Mouse (Mus musculus) liver, embryonic 14.5 days (tissue): ENCODE results near the gene B3galt1. TPM values are rescaled to one million over a fixed set of nuclear protein-coding genes. Genes with fewer than 3 reads are reported as not detected.

ENCODE experiments used
- ATAC-seq: fragments of 200-750 bp; cut with Nextera tagmentation; 2 replicates; pipeline ENCODE4 v1.8.0; 2017; ENCODE audit warnings: moderate number of reproducible peaks, mild to moderate bottlenecking, moderate library complexity; ENCODE audit not compliant: insufficient read depth
- DNase-seq, 3 experiments: peaks; one replicate each; pipeline ENCODE4 v3.0.0-alpha.2; 2012 to 2013; ENCODE audit warnings: low read depth in 3 of 3, low spot score in 3 of 3
- H3K27ac ChIP-seq: fragments of 300-500 bp; sonication (generic); 2 replicates; pipeline ENCODE4 v1.5.1; 2014; ENCODE audit warnings: moderate library complexity, mild to moderate bottlenecking, control low read depth, inconsistent platforms
- H3K27me3 ChIP-seq: fragments of 300-500 bp; sonication (generic); 2 replicates; pipeline ENCODE4 v1.6.1; 2014; ENCODE audit warnings: mild to moderate bottlenecking, low read length, moderate library complexity; ENCODE audit not compliant: control insufficient read depth, insufficient read depth
- H3K36me3 ChIP-seq: fragments of 300-500 bp; sonication (generic); replicated peaks from 2 replicates; pipeline ENCODE4 v1.6.1; 2014; ENCODE audit warnings: low read depth; ENCODE audit not compliant: control insufficient read depth, insufficient read depth
- H3K4me1 ChIP-seq, 2 experiments: fragments of 200-500 bp in 1 of 2; fragments of 300-500 bp in 1 of 2; sonication (generic) in 1 of 2; replicated peaks; 2 replicates each; pipeline ENCODE4 v1.6.1; 2012 to 2014; ENCODE audit warnings: antibody characterized with exemption in 1 of 2, inconsistent platforms in 1 of 2, low read length in 1 of 2; ENCODE audit not compliant: control insufficient read depth in 2 of 2, insufficient read depth in 2 of 2
- H3K4me2 ChIP-seq: fragments of 300-500 bp; sonication (generic); 2 replicates; pipeline ENCODE4 v1.6.1; 2014; ENCODE audit warnings: low read depth, mild to moderate bottlenecking, control low read depth, moderate library complexity
- H3K4me3 ChIP-seq, 2 experiments: fragments of 200-500 bp in 1 of 2; fragments of 300-500 bp in 1 of 2; sonication (generic) in 1 of 2; 2 replicates each; pipeline ENCODE4 v1.5.1; 2012 to 2014; ENCODE audit warnings: low read depth in 2 of 2, low read length in 2 of 2, mild to moderate bottlenecking in 2 of 2, control low read depth in 1 of 2, inconsistent platforms in 1 of 2, moderate library complexity in 1 of 2; ENCODE audit not compliant: insufficient read depth in 1 of 2
- H3K9ac ChIP-seq: fragments of 300-500 bp; sonication (generic); replicated peaks from 2 replicates; pipeline ENCODE4 v1.6.1; 2014; ENCODE audit warnings: mild to moderate bottlenecking, control low read depth, moderate library complexity
- H3K9me3 ChIP-seq: fragments of 300-500 bp; sonication (generic); 2 replicates; pipeline ENCODE4 v1.6.1; 2016; ENCODE audit warnings: low read length, mixed read lengths; ENCODE audit not compliant: control insufficient read depth
- CTCF ChIP-seq: IDR thresholded peaks from 2 replicates; pipeline ENCODE4 v1.5.1; 2016; ENCODE audit warnings: antibody characterized with exemption, low read depth, control low read depth
- EP300 ChIP-seq: IDR thresholded peaks from 2 replicates; pipeline ENCODE4 v1.6.1; 2016; ENCODE audit warnings: antibody characterized with exemption, low read depth
- WGBS: fragments of 180-500 bp; shearing (Covaris S2); extraction: QIAGEN DNeasy Blood & Tissue Kit; methylation state at CpG from one replicate; pipeline ENCODE4 v1.1.7; 2014; ENCODE audit not compliant: insufficient replicate concordance; 5-methylcytosine and 5-hydroxymethylcytosine counted together
- polyA plus RNA-seq, 2 experiments: library from polyadenylated mRNA; depleted of rRNA in 1 of 2; stranded (reverse) in 1 of 2; unstranded in 1 of 2; fragments of >200 nt; fragmentation: Nextera tagmentation in 1 of 2; extraction: Ambion mirVana in 1 of 2; gene quantifications; 2 replicates each; pipeline versions ENCODE4 v1.2.1 to v1.2.3; 2012 to 2014

The B3galt1 gene
- polyA plus RNA-seq (2012; rRNA removed) (0.03 and 0.06 TPM in 2 replicates), polyA plus RNA-seq (2014; fragmentation: Nextera tagmentation; extraction: Ambion mirVana) (0.16 and 0.23 TPM in 2 replicates)

GRCm38 (mm10) chr2:67565480-67566331 lies at the start of gene B3galt1:
TSS of gene B3galt1 (plus strand) at chr2:67565871.
- Histone ChIP-seq H3K27ac (no peak within 1 kb of the TSS), H3K27me3 (peaks cover 28% of the 10 kb centered on the region), H3K4me2 (peak within 1 kb of the TSS; percentile 48), H3K4me3 (peak within 1 kb of the TSS; percentile 29 to 44; a peak in 3 of 4 replicates), H3K4me1 (no peaks in the 10 kb centered on the region), H3K9me3 (no peaks in the 10 kb centered on the region), H3K36me3 (no peaks in the 10 kb centered on the region), H3K9ac (no peak within 1 kb of the TSS)
- TF ChIP-seq EP300 = no peak
- TF ChIP-seq CTCF = no peak
- WGBS = 1% methylated on average over 83 of the region's 83 CpGs
- ATAC-seq (peak; percentile 56; the same call in 1 of the 2 replicates), DNase-seq (no peak)

DNA sequence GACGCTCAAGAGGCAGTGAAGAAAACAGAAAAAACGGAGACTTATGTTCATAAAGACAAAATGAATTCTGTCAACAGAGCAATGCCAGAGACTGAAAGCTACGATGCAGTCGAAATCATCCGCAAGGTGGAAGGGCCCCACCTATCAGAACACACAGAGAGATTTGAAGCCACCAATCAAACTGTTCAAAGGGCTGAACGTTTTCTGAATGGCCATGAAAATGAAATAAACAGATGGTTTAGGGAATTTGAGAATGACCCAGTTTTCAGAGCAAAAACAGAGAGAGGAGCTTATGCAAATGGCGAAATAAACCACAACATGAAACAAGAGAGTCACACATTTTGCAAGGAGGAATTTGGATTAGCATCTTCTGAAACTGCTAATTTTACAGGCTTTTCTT lies 49.3 kb upstream of the B3galt1 start:
- DNase-seq (no peak), ATAC-seq (no peak)
- no peak overlapping the region for H3K9ac ChIP-seq
- H3K27ac ChIP-seq = no peak overlapping the region
- WGBS = 69% methylated on average over 7 of the region's 7 CpGs
- no peaks in the 10 kb centered on the region for H3K36me3 ChIP-seq
- TF ChIP-seq EP300 (no peak), CTCF (no peak)
- H3K27me3 ChIP-seq = no peaks in the 10 kb centered on the region
- H3K9me3 ChIP-seq = no peaks in the 10 kb centered on the region
- H3K4me2 ChIP-seq = no peak overlapping the region
- no peaks in the 10 kb centered on the region for H3K4me1 ChIP-seq
- no peak overlapping the region for H3K4me3 ChIP-seq

DNA sequence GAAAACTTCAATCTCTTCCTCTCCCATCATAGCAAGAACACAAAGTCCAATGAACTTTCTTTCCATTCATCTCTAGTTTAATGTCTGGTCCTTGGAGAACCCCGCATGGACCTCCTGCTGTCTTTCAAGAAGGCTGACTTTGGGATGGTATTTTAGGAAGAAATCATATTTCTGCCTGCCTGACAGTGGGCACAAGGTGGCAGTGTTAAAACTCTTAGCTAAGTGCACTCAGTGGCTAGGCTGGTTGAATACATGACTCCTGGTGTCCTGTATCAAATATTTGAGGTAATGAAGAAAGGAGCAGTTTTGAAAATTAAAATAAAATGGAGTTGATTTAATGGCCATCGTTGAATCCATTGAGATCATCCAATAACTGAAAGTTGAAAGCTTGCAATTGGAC lies 30.3 kb upstream of the B3galt1 start:
- Histone ChIP-seq H3K27me3 (no peaks in the 10 kb centered on the region), H3K36me3 (no peaks in the 10 kb centered on the region), H3K9me3 (no peaks in the 10 kb centered on the region), H3K4me1 (no peaks in the 10 kb centered on the region), H3K4me3 (no peak overlapping the region), H3K9ac (no peak overlapping the region), H3K27ac (no peak overlapping the region), H3K4me2 (no peak overlapping the region)
- 68% methylated on average over 2 of the region's 2 CpGs for WGBS
- no peak for DNase-seq
- no peak for ATAC-seq
- no peak for TF ChIP-seq EP300
- TF ChIP-seq CTCF = no peak

- Histone ChIP-seq H3K27ac (no peak overlapping the region), H3K9me3 (no peaks in the 10 kb centered on the region), H3K4me3 (no peak overlapping the region), H3K9ac (no peak overlapping the region), H3K4me2 (no peak overlapping the region), H3K36me3 (no peaks in the 10 kb centered on the region), H3K27me3 (no peaks in the 10 kb centered on the region), H3K4me1 (no peaks in the 10 kb centered on the region)
- DNase-seq = no peak
- no peak for ATAC-seq
- 65% methylated on average over 6 of the region's 6 CpGs for WGBS
- TF ChIP-seq EP300 (no peak), CTCF (no peak)
These were observed 26.2 kb upstream of the B3galt1 start for GRCm38 (mm10) chr2:67539426-67539825.

- TF ChIP-seq EP300 (no peak), CTCF (no peak)
- 63% methylated on average over 11 of the region's 11 CpGs for WGBS
These were observed 23.5 kb upstream of the B3galt1 start for GRCm38 (mm10) chr2:67541957-67542696.

More at GRCm38 (mm10) chr2:67541957-67542696, 23.5 kb upstream of the B3galt1 start:
- H3K9ac ChIP-seq = no peak overlapping the region
- H3K4me3 ChIP-seq = no peak overlapping the region
- DNase-seq (no peak), ATAC-seq (no peak)
- no peaks in the 10 kb centered on the region for H3K4me1 ChIP-seq
- no peak overlapping the region for H3K4me2 ChIP-seq
- no peaks in the 10 kb centered on the region for H3K36me3 ChIP-seq
- no peaks in the 10 kb centered on the region for H3K27me3 ChIP-seq
- H3K27ac ChIP-seq = no peak overlapping the region
- H3K9me3 ChIP-seq = no peaks in the 10 kb centered on the region
